Mouse (Mus musculus) spleen, adult 2 months (tissue): ENCODE data around the gene Xylt1. TPM values are rescaled to one million over a fixed set of nuclear protein-coding genes. Genes with fewer than 3 reads are reported as not detected.

Source experiments
- DNase-seq, 2 experiments: peaks; one replicate each; pipeline versions ENCODE4 v3.0.0 to v3.0.0-alpha.2; 2012 to 2021; ENCODE audit warnings: low spot score in 2 of 2, low read depth in 1 of 2
- H3K27ac ChIP-seq: fragments of 200-500 bp; 2 replicates; pipeline ENCODE4 v1.5.1; 2012; ENCODE audit warnings: low read length, inconsistent platforms; ENCODE audit not compliant: insufficient read depth
- H3K27me3 ChIP-seq: fragments of 200-500 bp; 2 replicates; pipeline ENCODE4 v1.6.1; 2012; ENCODE audit warnings: mild to moderate bottlenecking, moderate library complexity, low read length, inconsistent platforms; ENCODE audit not compliant: control insufficient read depth, insufficient read depth
- H3K36me3 ChIP-seq: fragments of 200-500 bp; 2 replicates; pipeline ENCODE4 v1.6.1; 2012; ENCODE audit warnings: mild to moderate bottlenecking, low read length, inconsistent platforms; ENCODE audit not compliant: control insufficient read depth, insufficient read depth
- H3K4me1 ChIP-seq: fragments of 200-500 bp; 2 replicates; pipeline ENCODE4 v1.6.1; 2011; ENCODE audit warnings: inconsistent platforms; ENCODE audit not compliant: control insufficient read depth, insufficient read depth, insufficient read length
- H3K4me3 ChIP-seq: fragments of 200-500 bp; 2 replicates; pipeline ENCODE4 v1.5.1; 2011; ENCODE audit warnings: mild to moderate bottlenecking, inconsistent platforms; ENCODE audit not compliant: insufficient read depth, insufficient read length; ENCODE audit errors: extremely low read depth
- CTCF ChIP-seq: fragments of 200-500 bp; IDR thresholded peaks from 2 replicates; pipeline ENCODE4 v1.5.1; 2011; ENCODE audit warnings: mild to moderate bottlenecking, inconsistent platforms; ENCODE audit not compliant: insufficient read depth, insufficient read length, insufficient replicate concordance; ENCODE audit errors: extremely low read depth
- POLR2A ChIP-seq: fragments of 200-500 bp; IDR thresholded peaks from 2 replicates; pipeline ENCODE4 v1.6.1; 2011; ENCODE audit warnings: low read depth, low read length, inconsistent platforms
- WGBS: fragments of 180-500 bp; shearing (Covaris S2); methylation state at CpG from one replicate; pipeline ENCODE4 v1.1.7; 2018; 5-methylcytosine and 5-hydroxymethylcytosine counted together
- polyA plus RNA-seq: library from polyadenylated mRNA; depleted of rRNA; stranded (reverse); fragments of >200 nt; gene quantifications from 2 replicates; pipeline ENCODE4 v1.2.3, GENCODE M21; 2012

The Xylt1 gene
- polyA plus RNA-seq, 1 experiment, result 7.8 TPM

DNA sequence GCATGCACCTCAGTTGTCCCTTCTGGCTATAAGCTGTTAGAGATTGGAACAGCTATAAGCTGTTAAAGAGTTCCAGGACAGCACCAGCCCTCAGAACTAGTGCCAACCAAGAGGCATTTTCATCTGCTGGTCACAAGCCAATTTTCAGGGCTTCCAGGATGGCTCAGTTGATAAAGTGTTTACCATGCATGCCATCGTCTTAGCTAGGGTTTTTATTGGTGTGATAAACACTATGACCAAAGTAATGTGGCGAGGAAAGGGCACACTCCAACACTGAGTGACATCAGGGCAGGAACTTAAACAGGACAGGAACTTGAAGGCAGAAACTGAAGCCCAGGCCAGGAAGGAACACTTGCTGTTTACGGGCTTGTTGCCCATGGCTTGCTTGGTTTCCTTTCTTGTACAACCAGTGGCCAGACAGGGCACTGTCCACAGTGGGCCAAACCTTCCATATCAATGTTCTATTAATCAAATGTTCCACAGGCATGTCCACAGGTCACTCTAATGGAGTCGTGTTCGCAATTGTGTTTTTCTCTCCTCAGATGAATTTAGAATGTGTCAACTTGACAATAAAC, 49.7 kb downstream of the Xylt1 start:
- Histone ChIP-seq H3K4me3 (no peak overlapping the region), H3K36me3 (no peaks in the 10 kb centered on the region), H3K27me3 (no peaks in the 10 kb centered on the region), H3K4me1 (peaks cover 33% of the 10 kb centered on the region; the same call in 1 of the 2 replicates), H3K27ac (no peak overlapping the region)
- TF ChIP-seq CTCF (no peak), POLR2A (no peak)
- WGBS, result 76% methylated on average over 5 of the region's 5 CpGs
- no peak for DNase-seq

GRCm38 (mm10) chr7:117433641-117434040, 52.9 kb downstream of the Xylt1 start:
- Histone ChIP-seq H3K27ac (0 out of 2 replicates have a peak overlapping the region, but pooled peaks have one; percentile 1), H3K4me3 (no peak overlapping the region), H3K36me3 (no peaks in the 10 kb centered on the region), H3K27me3 (no peaks in the 10 kb centered on the region), H3K4me1 (peaks cover 30% of the 10 kb centered on the region; the same call in 1 of the 2 replicates)
- 11% methylated on average over 9 of the region's 9 CpGs for WGBS
- TF ChIP-seq CTCF, result no peak
- TF ChIP-seq POLR2A, result no peak
- DNase-seq, result no peak

GRCm38 (mm10) chr7:117435091-117435490, 54.3 kb downstream of the Xylt1 start:
- H3K36me3 ChIP-seq, result no peaks in the 10 kb centered on the region
- 86% methylated on average over 3 of the region's 3 CpGs for WGBS
- no peak for TF ChIP-seq CTCF
- no peak for TF ChIP-seq POLR2A
- H3K27me3 ChIP-seq, result no peaks in the 10 kb centered on the region
- H3K4me3 ChIP-seq, result no peak overlapping the region
- H3K27ac ChIP-seq, result no peak overlapping the region
- H3K4me1 ChIP-seq, result peaks cover 23% of the 10 kb centered on the region; the same call in 1 of the 2 replicates
- DNase-seq, result no peak

GRCm38 (mm10) chr7:117435730-117436441, 55.1 kb downstream of the Xylt1 start:
- Histone ChIP-seq H3K27ac (no peak overlapping the region), H3K36me3 (no peaks in the 10 kb centered on the region), H3K4me3 (no peak overlapping the region), H3K27me3 (no peaks in the 10 kb centered on the region), H3K4me1 (peaks cover 17% of the 10 kb centered on the region; the same call in 1 of the 2 replicates)
- DNase-seq, result no peak
- no peak for TF ChIP-seq CTCF
- TF ChIP-seq POLR2A, result no peak
- 87% methylated on average over 12 of the region's 12 CpGs for WGBS

DNA sequence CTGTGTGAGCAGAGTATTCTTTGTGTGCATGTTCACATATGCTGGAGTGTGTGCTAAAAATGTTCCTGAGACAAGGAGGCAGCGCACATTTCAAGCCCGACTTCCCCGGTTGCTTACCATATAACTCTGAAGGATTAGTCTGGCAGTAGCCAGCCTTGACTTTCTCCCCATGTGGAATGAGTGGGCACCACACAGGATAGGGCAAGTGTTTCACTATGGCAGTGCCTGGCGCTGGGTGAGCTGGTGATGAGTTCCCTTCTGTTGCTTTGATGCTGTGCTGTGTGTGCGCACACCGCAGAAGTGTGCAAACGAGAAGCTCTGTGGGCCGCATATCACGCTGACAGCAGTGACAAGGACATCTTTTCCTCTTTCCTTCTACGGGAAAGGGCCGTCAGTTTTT, 56.1 kb downstream of the Xylt1 start:
- TF ChIP-seq CTCF, result no peak
- TF ChIP-seq POLR2A, result no peak
- DNase-seq, result no peak
- H3K27me3 ChIP-seq, result no peaks in the 10 kb centered on the region
- H3K4me1 ChIP-seq, result peaks cover 17% of the 10 kb centered on the region; the same call in 1 of the 2 replicates
- no peaks in the 10 kb centered on the region for H3K36me3 ChIP-seq
- no peak overlapping the region for H3K4me3 ChIP-seq
- 92% methylated on average over 11 of the region's 11 CpGs for WGBS
- H3K27ac ChIP-seq, result no peak overlapping the region

- DNase-seq, result no peak
- H3K36me3 ChIP-seq, result no peaks in the 10 kb centered on the region
- TF ChIP-seq CTCF, result no peak
- no peak for TF ChIP-seq POLR2A
- no peak overlapping the region for H3K27ac ChIP-seq
- no peaks in the 10 kb centered on the region for H3K27me3 ChIP-seq
- no peak overlapping the region for H3K4me3 ChIP-seq
- H3K4me1 ChIP-seq, result peaks cover 7% of the 10 kb centered on the region
- 87% methylated on average over 3 of the region's 3 CpGs for WGBS
Measured at GRCm38 (mm10) chr7:117440994-117441393, 60.2 kb downstream of the Xylt1 start.

- 94% methylated on average over 2 of the region's 2 CpGs for WGBS
- H3K4me3 ChIP-seq, result no peak overlapping the region
- no peak for DNase-seq
- no peak for TF ChIP-seq POLR2A
- no peak for TF ChIP-seq CTCF
- H3K36me3 ChIP-seq, result no peaks in the 10 kb centered on the region
- H3K27ac ChIP-seq, result no peak overlapping the region
- H3K27me3 ChIP-seq, result no peaks in the 10 kb centered on the region
- H3K4me1 ChIP-seq, result peaks cover 19% of the 10 kb centered on the region
Measured at GRCm38 (mm10) chr7:117442639-117443038, 61.9 kb downstream of the Xylt1 start.
